Mouse (Mus musculus) spleen, postnatal 14 days (tissue): ENCODE measurements around the gene Ear2.
"Not testable (repeated sequence)": the region's sequence is repeated elsewhere in the genome, so short reads cannot be mapped to it uniquely, and the experiment has no call there.

Experiments
- DNase-seq, 2 experiments: peaks; one replicate each; pipeline ENCODE4 v3.0.0; 2021 to 2022; ENCODE audit warnings: low spot score in 2 of 2

Gene Ear2

GRCm38 (mm10) chr14:44102354-44102753 is at the start of gene Ear2:
Ear2 (plus strand) TSS chr14:44102654.
- DNase-seq: not testable (repeated sequence)

- DNase-seq: not testable (repeated sequence)
Measured at GRCm38 (mm10) chr14:44067879-44068278, 34.6 kb upstream of the Ear2 start.

- not testable (repeated sequence) for DNase-seq
Measured at GRCm38 (mm10) chr14:44070595-44070994, 31.9 kb upstream of the Ear2 start.

GRCm38 (mm10) chr14:44077785-44078341 is 24.6 kb upstream of the Ear2 start:
- not testable (repeated sequence) for DNase-seq

- not testable (repeated sequence) for DNase-seq
Measured at GRCm38 (mm10) chr14:44086588-44086987, 15.9 kb upstream of the Ear2 start.

DNA sequence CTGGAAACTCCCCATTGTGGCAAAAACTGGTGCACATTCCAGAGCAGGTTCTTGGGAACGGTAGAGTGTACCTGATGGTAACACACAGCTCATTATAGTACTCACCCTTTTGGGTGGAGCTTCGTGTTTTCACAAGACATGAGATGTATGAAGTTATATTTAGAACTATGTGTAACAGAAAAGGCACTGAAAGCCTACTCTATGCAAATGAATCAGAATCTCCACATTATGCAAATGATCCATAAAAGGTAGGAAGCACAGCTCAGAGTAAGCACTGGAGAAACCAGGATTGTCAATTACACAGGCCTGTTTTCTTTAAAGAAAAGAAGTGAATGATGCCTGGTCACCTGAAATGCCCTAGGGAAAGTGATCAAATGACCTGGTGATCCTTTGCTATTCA is 14.9 kb upstream of the Ear2 start:
- DNase-seq: not testable (repeated sequence)

- not testable (repeated sequence) for DNase-seq
Measured at GRCm38 (mm10) chr14:44091524-44091923, 10.9 kb upstream of the Ear2 start.

DNA sequence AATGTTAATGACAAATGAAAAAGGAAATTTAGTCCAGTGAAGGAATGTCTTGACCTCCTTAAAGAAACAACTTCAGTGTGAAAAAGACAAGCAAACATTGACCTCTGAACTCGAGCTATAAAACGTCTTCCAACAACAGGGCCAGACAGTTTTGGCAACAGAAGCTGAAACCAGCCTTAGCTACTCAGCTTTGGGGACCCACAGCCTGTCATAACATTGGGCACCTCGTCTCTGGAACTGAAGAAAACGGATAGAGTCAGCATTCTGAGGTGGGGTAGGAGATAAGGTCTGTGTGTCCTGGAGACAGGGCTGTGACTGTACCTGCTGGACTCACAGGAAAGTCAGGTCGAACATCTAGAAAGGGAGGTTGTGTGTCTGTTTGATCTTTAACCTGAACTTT is 8.0 kb upstream of the Ear2 start:
- not testable (repeated sequence) for DNase-seq

DNA sequence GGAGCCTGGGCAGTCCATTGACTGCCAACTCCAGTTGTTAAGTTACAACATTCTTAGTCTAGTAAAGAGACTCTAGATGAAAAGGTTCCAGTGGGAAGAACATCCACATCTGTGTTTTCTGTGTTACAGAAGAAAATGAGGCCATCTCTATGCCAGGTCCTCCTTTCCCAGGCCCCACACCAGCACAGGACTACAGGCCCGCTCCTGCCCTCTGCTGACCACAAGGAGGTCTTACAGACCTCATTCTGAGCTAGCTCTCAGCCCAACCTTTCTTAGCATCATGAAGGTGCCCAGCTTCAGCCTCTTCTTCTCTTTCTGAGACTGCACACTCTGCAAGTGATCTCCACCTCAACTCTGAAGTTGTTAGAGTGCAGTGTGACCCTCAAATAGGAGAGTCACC is 2.4 kb upstream of the Ear2 start:
- DNase-seq: not testable (repeated sequence)

- DNase-seq: no peak
Measured at GRCm38 (mm10) chr14:44110981-44111380, 8.5 kb downstream of the Ear2 start.

DNA sequence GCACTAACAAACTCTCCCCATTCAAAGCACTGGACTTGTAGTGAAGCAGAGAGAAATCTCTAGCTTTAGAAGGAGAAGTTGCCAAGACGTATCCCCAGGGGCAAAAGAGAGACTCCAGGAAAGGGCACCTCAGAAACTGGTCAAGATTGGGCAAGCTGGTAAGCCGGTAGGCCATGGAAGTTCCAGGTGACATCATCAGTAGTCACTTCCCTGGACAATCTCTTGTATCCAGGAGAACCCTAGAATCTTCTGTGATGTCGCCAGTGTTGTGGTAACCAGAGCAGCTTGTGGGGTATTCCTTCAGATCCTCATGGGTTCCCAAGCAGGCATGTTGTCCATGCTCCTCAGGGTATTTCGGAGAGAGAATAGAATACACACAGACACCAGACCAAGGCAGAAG is 21.1 kb downstream of the Ear2 start, which contains the start of gene Gm3327:
Gene Gm3327 (plus strand): TSS at position 301 of the 400 bp plus-strand sequence.
- DNase-seq: not testable (repeated sequence)
